Mouse (Mus musculus): ENCODE measurements around the gene Fabp7.

The Fabp7 gene

DNA sequence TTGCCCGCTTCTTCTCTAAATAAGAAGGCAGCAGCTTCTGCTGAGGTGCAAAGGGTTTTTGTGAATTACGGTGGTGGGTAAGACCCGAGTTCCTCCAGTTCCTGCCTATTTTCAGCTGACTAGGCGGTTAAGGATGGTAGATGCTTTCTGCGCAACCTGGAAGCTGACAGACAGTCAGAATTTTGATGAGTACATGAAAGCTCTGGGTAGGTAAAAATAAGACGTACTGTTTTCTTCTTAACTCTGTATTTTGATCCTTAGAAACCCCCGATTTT lies at the start of gene Fabp7:
Gene Fabp7 (plus strand): TSS at position 6 of the 275 bp plus-strand sequence.
- no peak for DNase-seq (ENCODE audit: extremely low read depth, insufficient read length, low spot score)

- DNase-seq (ENCODE audit: extremely low read depth, insufficient read length, low spot score), result no peak
Measured at GRCm38 (mm10) chr10:57740733-57741132, 43.9 kb upstream of the Fabp7 start.

- no peak for DNase-seq (ENCODE audit: extremely low read depth, insufficient read length, low spot score)
Measured at GRCm38 (mm10) chr10:57741351-57741750, 43.3 kb upstream of the Fabp7 start.

- no peak for DNase-seq (ENCODE audit: extremely low read depth, insufficient read length, low spot score)
Measured at GRCm38 (mm10) chr10:57743045-57743444, 41.6 kb upstream of the Fabp7 start.

GRCm38 (mm10) chr10:57743606-57744016 lies 41.1 kb upstream of the Fabp7 start:
- peak; percentile 12 for DNase-seq (ENCODE audit: extremely low read depth, insufficient read length, low spot score)

GRCm38 (mm10) chr10:57744128-57744765 lies 40.4 kb upstream of the Fabp7 start:
- no peak for DNase-seq (ENCODE audit: extremely low read depth, insufficient read length, low spot score)

- DNase-seq (ENCODE audit: extremely low read depth, insufficient read length, low spot score), result no peak
Measured at GRCm38 (mm10) chr10:57745452-57745851, 39.2 kb upstream of the Fabp7 start.

DNA sequence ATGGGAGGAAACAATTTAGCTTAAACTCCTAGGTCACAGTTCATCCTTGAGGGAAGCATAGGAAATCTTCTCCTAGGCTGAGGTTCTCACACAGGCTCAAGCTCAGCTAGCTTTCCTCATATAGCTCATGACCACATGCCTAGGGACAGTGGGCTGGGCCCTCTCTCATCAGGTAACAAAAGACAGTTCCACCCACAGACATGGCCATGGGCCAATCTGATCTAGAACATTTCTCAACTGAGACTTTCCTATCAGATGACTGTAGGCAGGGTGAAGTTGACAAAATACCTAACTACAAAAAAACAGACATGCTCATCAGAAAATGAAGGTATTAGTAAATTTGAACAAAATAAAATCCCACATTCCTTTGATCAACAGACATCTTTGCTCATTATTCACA lies 37.6 kb upstream of the Fabp7 start:
- no peak for DNase-seq (ENCODE audit: extremely low read depth, insufficient read length, low spot score)

- DNase-seq (ENCODE audit: extremely low read depth, insufficient read length, low spot score), result no peak
Measured at GRCm38 (mm10) chr10:57753343-57753742, 31.3 kb upstream of the Fabp7 start.

DNA sequence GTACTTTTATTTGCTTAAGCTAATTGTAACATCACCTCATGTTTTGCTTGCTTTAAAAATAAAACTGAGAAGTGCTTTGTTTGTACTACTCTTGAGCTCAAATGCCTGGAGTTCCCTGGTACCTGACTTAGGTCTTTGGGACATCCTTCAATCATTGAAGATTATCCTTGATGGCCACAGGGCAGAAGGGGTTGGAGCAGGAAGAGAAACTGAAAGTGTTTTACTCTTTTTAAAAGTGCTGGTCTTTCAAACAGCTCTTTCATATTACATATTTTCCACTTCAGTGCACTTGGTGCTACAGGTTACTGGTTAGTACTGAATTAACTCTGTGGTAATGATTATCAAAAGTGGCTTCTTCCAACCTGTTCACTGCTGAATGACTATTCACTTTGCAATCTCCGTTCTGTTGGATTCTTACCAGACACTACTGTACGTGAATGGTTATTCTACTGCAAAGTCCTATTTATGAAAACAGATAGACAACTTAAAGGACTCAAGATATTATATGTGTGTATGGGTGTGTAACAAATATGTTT lies 29.4 kb upstream of the Fabp7 start:
- DNase-seq (ENCODE audit: extremely low read depth, insufficient read length, low spot score), result no peak

- DNase-seq (ENCODE audit: extremely low read depth, insufficient read length, low spot score), result no peak
Measured at GRCm38 (mm10) chr10:57758999-57759398, 25.7 kb upstream of the Fabp7 start.

GRCm38 (mm10) chr10:57760694-57761093 lies 24.0 kb upstream of the Fabp7 start:
- no peak for DNase-seq (ENCODE audit: extremely low read depth, insufficient read length, low spot score)

DNA sequence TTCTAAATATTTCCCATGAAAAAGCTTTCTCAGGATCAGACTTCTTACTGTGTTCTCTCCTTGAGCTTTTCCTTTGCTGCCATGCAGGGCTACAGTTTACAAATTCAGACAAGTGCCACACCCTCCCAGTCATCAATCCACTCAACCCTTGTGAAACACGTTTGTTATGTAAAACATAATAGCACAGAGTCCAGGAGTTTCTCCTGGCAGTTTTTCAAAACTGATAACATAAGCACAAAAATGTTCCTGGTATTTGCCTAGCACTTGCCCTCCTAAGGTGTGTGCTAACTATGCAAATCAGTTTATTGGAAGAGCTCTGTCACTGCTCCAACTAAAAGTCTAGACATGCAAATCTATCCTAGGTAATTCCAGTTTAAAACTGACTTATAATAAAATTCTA lies 21.6 kb upstream of the Fabp7 start:
- no peak for DNase-seq (ENCODE audit: extremely low read depth, insufficient read length, low spot score)

GRCm38 (mm10) chr10:57783289-57784130 lies 1.2 kb upstream of the Fabp7 start:
- DNase-seq (ENCODE audit: extremely low read depth, insufficient read length, low spot score), result no peak

DNA sequence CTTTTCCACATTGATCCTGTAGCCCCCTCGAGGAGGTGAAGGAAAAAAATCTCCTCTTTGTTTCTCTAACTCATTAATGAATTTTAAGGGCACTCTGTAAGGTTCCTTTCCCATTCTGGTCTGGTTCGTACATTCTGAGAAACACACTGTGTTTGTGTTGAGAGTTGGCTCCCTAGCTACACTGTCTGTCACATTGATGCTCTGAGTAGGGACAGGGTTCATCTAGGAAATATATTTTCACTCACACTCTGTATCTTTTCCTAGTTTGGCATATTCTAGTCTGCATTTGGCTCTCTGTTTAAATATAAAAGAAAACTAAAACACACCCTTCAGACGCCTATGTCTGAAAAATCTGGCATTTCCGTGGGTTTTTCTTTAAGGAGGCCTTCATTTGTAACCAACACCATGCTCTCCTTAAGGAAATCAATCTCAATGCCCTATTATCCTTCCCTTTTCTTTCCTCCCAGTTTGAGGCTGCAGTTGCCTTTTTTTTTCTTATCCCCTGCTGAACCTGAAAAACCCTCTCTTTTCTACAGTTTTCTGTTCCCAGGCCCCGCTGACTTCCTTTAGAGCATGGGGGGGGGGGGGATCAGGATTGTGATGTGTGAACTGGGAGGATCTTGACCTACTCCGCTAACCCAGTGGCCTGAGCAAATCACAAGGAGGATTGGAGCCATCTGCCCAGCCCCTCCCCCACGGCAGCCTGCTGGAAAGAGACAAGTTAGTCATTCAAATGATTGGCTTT lies 378 bp upstream of the Fabp7 start:
- peak; percentile 9 for DNase-seq (ENCODE audit: extremely low read depth, insufficient read length, low spot score)

DNA sequence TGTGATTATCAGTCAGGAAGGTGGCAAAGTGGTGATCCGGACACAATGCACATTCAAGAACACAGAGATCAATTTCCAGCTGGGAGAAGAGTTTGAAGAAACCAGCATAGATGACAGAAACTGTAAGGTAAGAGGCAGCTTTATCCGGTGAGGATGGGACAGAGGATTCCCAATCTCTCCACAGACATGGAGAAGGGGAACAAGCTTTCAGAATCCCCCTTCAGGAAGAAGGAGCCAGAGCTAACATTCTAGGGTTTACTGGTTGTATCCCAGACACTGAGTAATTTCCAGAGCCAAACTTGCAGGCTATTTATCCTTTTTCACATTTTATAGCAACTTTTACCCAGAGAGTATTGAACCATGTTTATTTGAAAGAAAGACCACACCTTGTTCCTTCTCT lies 871 bp downstream of the Fabp7 start:
- DNase-seq (ENCODE audit: extremely low read depth, insufficient read length, low spot score), result no peak

DNA sequence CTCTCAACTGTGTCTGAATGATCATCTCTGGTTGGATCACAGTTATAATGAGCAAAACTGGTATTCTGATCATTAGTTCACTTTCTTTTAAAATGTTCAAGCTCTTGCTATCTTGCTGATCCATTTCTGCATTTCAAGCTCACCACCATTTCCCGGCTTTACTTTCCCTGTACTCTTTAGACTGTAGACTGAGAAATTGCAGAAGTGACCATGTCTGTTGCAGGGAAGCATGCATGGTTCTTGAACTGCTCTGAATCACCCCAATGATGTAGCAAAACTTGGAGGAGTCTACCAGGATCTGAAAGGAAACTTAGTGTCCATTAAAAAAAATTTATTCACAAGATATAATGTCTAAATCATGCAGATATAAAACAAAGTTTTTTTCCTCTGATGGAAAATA lies 8.3 kb downstream of the Fabp7 start:
- no peak for DNase-seq (ENCODE audit: extremely low read depth, insufficient read length, low spot score)

DNA sequence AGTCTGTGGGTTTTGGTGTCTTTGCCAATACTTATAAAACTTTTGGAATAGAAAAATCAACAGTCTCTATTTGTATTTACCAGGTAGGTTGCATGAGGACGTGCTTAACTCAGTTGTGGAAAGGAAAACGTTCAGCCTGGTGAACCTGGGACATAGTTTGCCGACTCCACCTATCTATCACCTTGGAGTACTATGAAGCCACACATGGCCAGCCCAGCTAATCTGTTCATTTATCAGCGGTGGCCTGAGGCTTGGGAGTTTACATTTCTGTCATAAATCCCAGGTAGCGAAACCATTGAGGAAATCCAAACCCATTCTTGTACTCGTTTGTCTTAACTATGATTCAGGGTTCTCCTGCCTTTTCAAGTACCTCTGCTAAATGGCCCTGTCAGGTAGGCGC lies 9.3 kb downstream of the Fabp7 start, which contains the start of gene Smpdl3a:
Gene Smpdl3a (plus strand): TSS at position 318 of the 400 bp plus-strand sequence.
- DNase-seq (ENCODE audit: extremely low read depth, insufficient read length, low spot score), result no peak

GRCm38 (mm10) chr10:57794491-57795461 lies 10.1 kb downstream of the Fabp7 start:
- no peak for DNase-seq (ENCODE audit: extremely low read depth, insufficient read length, low spot score)

GRCm38 (mm10) chr10:57795542-57795941 lies 10.9 kb downstream of the Fabp7 start:
- DNase-seq (ENCODE audit: extremely low read depth, insufficient read length, low spot score), result no peak

All from 3134 (cell line).